Mouse (Mus musculus): Measurements from ENCODE around the gene Gm5916. TPM values are rescaled to one million over a fixed set of nuclear protein-coding genes. Genes with fewer than 3 reads are reported as not detected.

Gm5916 gene
- not detected in 2 replicates for polyA plus RNA-seq (2012; rRNA removed)

DNA sequence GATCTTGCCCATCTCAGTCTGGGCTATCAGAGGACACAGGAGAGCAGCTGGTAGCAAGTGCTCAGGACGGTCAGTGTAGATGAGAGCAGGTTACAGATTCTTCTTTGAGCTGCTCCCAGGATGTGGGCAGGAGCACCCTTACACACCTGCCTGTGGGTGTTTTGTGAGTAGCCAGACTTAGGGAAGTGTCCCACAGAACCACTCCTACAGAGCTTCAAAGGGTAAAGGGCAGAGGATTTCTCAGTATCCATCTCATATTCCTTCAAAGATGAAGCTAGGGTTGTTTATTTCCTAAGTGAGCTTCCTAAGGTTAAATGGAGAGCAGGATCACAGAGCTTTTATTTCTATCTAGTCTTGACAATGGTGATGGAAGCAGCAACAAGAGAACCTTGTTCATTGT is at the start of gene Gm5916:
TSS of gene Gm5916 (minus strand) at position 101 of the 400 bp plus-strand sequence.
- Histone ChIP-seq H3K27me3 (ENCODE audit: control insufficient read depth, insufficient read depth, low read length) (no peaks in the 10 kb centered on the region), H3K27ac (ENCODE audit: insufficient read depth, low read length) (no peak within 1 kb of the TSS)

More for the DNA sequence above, at the start of gene Gm5916:
- H3K36me3 ChIP-seq (ENCODE audit: control insufficient read depth, insufficient read depth, low read length) = no peaks in the 10 kb centered on the region
- WGBS = 94% methylated on average over 1 of the region's 1 CpGs
- H3K4me1 ChIP-seq (ENCODE audit: control insufficient read depth, insufficient read depth, insufficient read length) = no peaks in the 10 kb centered on the region
- TF ChIP-seq POLR2A (IDR thresholded peaks at IDR 0.05; ENCODE audit: low read depth, low read length) (no peak), CTCF (IDR thresholded peaks at IDR 0.05; ENCODE audit: extremely low read depth, insufficient read depth, insufficient read length, insufficient replicate concordance) (no peak)
- H3K4me3 ChIP-seq (ENCODE audit: extremely low read depth, insufficient read depth, insufficient read length) = no peak within 1 kb of the TSS
- no peak for DNase-seq (ENCODE audit: low read depth in 1 of 2, low spot score in 2 of 2)

Other genes with a start within 250 kb of the Gm5916 start
- gene 9230113P08Rik, start 220.4 kb downstream of the Gm5916 start, polyA plus RNA-seq (2012; rRNA removed) = not detected in 2 replicates

Measured in spleen, adult 2 months (tissue).